Mouse (Mus musculus) ovary, postnatal 10 days (tissue): ENCODE data around the gene Dag1.
"Not testable (repeated sequence)": the region's sequence is repeated elsewhere in the genome, so short reads cannot be mapped to it uniquely, and the experiment has no call there.

Experiments
- DNase-seq: peaks from one replicate; pipeline ENCODE4 v3.0.0; 2022; ENCODE audit warnings: low spot score

Gene Dag1

DNA sequence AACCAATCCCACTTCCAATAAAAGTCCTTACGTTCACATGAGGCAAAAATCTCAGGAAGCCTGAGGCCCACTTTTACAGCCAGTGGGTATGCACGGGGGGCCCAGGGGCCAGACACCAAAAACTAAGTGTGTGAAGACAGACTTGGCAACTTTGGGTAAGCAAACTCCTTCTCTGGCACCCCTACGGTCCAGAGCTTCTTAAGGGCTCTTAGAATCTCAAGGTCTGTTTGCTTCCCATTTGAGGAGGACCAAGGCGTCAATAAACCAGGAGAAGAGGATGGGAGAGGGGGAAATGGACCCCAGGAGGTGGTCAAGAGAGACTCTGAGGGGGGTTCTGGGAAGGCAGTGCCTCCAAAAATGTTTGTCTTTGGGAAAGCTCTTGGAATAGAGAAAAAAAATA is 9.7 kb upstream of the Dag1 start:
- DNase-seq: no peak

GRCm38 (mm10) chr9:108272691-108273090 is 8.9 kb upstream of the Dag1 start:
- DNase-seq: no peak

GRCm38 (mm10) chr9:108271941-108272340 is 8.2 kb upstream of the Dag1 start:
- DNase-seq: no peak

DNA sequence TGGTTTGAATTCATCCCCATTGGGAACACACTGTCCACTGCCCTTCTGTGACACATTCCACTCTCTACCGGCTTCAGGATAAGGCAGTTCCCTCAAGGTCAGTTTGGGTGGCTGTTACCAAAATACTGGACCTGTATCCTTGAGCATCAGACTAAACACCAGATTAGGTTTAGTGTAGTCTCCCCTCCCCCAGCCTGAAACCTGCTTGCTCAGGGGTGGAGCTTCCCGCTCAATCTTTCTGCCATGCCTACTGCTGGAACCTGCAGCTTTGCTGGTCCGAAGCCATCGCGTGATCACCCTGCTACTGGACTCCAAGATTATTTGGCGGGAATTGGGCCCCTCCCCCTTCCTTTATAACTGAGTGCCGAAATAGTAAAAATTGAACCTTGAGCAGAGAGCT is 4.9 kb upstream of the Dag1 start:
- not testable (repeated sequence) for DNase-seq

DNA sequence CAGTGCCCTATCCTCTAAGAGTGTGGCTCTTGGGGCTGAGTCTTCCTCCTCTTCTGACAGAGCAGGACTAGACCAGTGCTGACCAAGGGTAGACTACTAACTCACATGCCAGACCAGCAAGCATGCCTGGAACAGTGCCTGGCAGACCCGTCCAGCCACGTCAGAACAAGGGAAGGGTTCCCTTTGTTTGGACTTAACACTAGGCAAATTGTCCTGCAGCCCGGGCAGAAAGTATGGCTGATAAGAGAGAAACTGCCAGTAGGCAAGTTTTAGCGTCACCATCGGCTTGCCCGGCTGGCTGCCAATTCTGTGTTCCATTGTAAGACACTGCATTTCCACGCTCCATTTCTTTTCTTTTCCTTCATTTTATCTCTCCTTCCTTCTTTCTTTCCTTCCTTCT is 3.9 kb upstream of the Dag1 start:
- DNase-seq: no peak

DNA sequence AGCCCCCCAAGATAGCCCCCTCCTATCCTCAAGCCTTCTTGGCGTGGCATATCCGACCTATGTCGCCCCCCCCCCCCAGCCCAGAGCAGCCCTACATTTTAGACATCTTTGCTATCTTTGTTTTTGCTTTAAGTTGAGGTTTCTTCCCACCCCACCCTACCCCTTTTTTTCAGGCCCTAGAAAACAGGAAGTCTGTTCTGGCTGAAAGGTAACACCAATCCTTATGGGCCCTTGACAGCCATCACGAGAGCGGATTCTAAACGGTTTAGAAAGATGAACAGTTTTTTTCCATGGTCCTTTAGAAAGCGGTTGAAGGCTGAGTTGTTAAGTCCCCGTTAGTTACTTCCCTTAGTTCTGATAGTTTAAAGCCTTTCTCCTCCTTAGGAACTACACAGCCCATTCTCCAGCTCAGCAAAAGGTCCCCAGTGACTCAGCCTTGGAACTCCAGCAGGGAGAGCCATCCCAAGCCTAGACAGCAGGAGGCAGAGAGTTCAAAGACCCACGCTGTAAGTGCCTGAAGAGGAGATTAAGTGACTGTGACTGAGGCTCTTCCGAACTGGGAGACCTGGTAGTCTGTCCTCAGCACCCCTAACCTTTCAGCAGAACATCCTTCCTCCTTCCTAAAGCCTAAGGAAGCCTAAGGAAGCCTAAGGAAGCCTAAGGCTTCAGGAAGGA is 2.6 kb upstream of the Dag1 start:
- DNase-seq: no peak

DNA sequence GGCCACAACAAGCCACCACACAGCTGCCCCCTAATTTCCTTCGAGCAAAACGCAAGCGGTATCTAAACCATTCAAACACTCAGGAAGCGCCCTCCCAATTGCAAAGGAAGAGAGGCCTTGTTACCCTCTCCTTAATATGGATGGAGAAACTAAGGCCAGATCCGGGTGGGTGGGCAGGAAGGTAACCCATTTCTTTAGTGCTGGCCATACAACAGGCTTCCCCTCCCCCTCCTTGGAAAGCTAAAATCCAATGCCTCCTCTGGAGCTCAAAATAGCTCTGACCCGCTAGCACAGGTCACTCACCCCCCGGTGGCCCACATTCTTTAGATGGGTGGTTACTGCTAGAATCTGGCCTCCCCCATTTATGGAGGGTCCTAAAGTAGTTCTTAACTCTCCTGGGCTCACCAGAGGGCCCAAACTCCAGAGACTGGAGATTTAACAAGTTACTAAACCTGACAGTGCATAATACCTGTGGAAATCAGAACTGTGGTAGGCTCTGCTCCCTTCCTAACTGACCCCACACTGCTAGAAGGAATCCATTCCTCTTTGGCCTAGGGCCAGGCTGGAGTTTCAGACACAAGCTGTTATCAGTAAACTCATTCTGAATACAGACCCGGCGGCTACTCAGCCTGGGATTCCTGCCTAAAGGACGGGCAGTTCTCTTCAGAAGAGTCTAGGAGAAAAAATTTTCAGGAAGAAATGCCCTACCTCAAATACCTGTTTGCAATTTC is 598 bp upstream of the Dag1 start:
- peak; percentile 24 for DNase-seq

DNA sequence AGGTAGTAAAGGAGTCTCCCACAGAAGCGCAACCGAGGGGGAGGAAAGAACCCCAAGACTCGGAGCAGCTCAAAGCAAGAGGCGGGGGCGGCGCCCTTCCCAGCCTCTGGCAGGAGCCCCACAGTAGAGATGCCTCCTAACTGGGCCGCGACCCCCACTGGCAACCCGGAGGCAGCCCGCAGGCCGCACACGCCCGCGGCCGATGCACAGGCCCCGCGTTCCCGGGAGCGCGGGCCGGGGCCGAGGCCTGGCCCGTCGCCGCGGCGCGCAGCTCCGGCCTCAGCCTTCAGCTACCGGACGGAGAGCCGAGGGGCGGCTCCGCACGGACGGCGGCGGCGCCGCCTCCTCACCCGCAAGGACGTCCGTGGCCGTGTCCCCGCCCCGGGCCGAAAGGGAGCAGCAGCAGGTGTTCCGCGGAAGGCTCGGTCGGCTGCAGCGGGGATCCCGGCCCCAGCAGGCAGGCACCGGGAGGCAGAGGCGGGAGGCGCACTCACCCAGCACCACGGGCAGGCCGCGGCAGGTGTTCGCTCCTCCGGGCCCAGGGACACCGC is 552 bp downstream of the Dag1 start:
- no peak for DNase-seq

DNA sequence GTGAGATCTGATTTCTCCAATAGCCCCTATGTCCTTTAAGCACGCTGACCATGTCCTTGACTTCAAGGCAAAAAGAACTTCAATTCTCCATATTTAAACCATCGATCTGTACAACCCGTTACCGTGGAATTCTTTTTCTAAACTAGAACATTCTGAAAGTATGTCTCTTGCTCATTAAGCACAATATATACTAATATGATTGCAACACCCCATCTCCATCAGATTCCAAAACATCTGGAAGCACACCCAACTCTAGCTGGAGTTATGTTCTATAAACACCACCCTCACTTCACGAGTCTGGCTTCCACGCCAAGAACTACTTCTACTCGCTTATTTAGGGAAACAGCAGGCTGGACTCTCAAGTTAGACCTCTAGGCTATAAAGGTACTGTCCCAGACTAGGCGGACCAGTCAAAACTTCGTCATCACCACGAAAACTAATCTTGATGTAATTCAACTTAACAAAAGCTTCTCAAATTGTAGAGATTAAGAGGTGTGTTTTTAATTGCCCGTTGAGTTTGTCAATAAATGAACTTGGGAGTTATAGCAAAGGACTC is 1.2 kb downstream of the Dag1 start:
- no peak for DNase-seq

GRCm38 (mm10) chr9:108261865-108262264 is 1.9 kb downstream of the Dag1 start:
- no peak for DNase-seq

DNA sequence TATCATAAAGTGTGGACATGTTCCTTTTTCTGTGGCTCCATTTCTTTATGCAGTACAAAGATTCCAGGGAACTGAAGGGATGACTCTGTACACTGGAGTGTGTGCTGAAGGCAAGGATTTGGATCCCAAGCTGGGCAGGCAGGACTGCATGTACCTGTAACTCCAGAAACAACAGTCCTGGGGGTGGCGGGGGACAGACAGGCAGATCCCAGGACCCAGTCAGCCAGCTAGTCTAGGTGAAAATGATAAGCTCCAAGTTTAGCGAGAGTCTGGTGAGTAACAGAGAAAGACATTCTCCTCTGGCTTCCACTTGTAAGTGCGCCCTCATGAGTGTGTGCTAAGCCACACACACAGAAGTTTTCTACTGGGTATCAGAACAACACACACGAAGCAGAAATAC is 3.2 kb downstream of the Dag1 start:
- DNase-seq: no peak

DNA sequence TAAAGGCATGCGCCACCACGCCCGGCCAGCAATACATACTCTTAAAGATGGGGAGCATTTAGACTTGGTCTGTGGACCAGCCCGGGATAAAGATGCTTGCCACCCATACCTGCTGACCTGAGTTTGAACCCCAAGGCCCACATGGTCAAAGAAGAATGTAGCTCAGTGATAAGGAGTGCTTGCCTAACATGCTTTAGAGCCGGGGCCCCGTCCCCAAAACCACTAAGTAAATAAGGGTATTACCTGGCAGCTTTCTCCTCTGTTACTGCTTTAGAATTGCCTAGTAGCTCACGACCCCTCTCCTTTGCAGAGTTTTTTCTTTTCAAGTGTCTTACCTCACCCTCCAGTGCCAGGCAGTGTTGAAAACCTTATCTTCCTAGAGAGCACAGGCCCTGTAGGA is 11.0 kb downstream of the Dag1 start:
- DNase-seq: no peak

DNA sequence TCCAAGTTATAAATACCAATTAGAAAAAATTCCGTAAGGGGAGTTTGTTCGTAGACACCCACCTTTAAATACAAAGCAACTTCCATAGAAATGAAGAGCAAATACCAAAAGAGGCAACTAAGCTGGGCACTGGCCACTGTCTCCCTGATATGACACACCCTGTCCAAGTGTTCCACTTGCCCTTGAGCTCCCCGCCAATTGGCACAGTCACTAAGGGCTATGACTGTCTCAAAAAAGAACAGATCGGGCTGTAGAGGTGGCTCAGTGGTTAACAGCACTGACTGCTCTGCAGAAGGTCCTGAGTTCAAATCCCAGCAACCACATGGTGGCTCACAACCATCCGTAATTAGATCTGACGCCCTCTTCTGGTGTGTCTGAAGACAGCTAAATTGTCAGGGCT is 11.9 kb downstream of the Dag1 start:
- no peak for DNase-seq

- no peak for DNase-seq
Measured at GRCm38 (mm10) chr9:108248957-108249356, 14.8 kb downstream of the Dag1 start.

DNA sequence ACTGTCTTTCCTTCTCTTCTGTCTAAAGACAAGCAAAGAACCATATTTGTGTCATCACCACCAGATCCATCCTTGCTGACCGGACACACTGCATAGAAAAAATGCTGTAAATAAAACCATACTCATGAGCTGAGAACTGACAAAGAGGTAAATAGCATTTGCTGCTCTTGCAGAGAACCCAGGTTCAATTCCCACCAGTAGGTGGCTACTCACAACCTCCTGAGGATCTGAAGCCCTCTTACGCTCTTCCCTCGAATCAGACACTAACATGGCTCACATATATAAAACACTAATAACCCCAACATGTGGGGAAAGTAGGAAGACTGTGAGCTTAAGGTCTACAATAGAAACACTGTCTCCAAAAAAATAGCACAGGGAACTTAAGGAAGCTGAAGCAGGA is 18.8 kb downstream of the Dag1 start:
- DNase-seq: no peak

GRCm38 (mm10) chr9:108244540-108244939 is 19.2 kb downstream of the Dag1 start:
- DNase-seq: no peak

DNA sequence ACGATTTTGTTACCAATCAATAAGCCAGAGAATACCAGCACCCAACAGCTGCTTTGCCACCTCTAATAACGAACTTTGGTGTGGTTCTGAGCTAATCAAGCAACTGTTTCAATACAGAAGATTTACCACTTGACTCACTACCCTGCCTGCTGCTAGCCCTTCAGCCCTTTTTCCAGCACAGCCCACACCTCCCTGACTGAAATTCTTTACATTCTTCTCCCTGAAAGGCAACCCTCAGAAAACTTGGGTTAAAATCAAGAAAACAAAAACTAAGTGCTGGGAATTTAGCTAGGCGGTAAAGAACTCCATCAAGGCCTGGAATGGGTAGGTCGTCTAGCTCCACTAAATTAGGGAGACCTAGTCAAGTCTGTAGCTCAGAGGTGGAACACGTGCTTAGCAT is 23.8 kb downstream of the Dag1 start:
- DNase-seq: no peak

DNA sequence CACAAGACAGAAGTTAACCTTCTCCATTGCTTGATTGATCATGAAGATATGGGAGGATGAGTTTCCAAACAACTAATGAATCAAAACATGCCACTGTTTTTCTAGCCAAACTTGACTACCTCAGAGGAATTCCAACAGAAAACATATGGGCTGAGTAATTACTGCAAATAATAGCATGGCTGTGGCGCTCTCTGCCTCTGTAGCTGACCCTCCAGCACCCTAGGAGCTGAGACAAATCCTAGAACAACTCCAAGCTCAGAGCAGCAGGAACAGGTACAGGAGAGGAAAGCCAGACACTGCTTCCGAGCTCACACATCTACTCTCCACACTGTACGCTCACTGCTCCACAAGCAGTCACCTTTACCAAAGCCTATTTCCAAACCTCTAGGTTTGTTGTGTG is 24.9 kb downstream of the Dag1 start:
- DNase-seq: no peak

GRCm38 (mm10) chr9:108238402-108238801 is 25.4 kb downstream of the Dag1 start:
- DNase-seq: no peak

DNA sequence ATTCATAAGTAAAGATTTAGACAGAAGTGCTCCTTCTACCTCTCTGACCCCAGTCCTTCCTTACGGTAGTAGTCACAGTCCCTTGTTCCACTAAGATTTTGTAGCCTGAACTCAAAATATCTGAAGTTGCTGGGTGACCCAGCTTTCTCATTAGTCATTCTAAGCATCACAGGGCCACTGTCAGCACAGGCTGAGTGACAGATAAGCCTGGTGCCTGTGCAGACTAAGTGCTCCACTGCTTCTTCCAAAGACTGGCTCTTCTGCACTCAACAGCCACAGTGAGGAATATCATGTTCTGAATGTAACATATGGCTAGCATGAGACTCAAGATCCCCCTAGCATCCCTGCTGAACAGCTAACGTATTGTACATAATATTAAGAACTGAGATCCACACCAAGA is 29.1 kb downstream of the Dag1 start:
- no peak for DNase-seq

GRCm38 (mm10) chr9:108232908-108233307 is 30.9 kb downstream of the Dag1 start:
- no peak for DNase-seq

GRCm38 (mm10) chr9:108227911-108228649 is 35.7 kb downstream of the Dag1 start:
- DNase-seq: no peak

DNA sequence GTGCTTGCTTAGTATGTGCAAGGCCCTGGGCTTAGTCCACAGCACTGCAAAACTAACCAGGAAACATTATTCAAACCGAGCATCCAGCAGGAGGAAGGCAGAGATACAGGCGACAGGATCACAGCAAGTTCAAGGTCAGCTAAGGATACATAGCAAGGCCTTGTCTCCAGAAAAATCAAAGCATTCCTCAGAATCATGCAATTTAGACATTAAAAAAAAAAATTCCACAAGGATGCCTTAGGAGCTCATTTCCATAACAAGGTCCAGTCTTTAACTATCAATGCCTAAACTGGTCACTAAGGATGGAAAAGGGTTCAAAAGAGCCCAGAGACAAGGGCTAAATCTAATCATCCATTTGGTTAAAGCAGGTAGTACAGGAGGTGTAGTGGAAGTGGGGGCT is 38.6 kb downstream of the Dag1 start:
- no peak for DNase-seq
